Mouse (Mus musculus) embryonic facial prominence, embryonic 14.5 days (tissue): ENCODE data around the gene Keap1. TPM values are rescaled to one million over a fixed set of nuclear protein-coding genes. Genes with fewer than 3 reads are reported as not detected.

Experiments
- ATAC-seq: fragments of 200-750 bp; cut with Nextera tagmentation; 2 replicates; pipeline ENCODE4 v1.8.0; 2017; ENCODE audit warnings: low read depth, moderate number of reproducible peaks, moderate TSS enrichment
- DNase-seq: peaks from one replicate; pipeline ENCODE4 v3.0.0-alpha.2; 2015; ENCODE audit warnings: low spot score
- H3K27ac ChIP-seq: fragments of 300-500 bp; sonication (generic); replicated peaks from 2 replicates; pipeline ENCODE4 v1.5.1; 2014; ENCODE audit warnings: low read depth, mild to moderate bottlenecking, low read length, moderate library complexity
- H3K27me3 ChIP-seq: fragments of 300-500 bp; sonication (generic); replicated peaks from 2 replicates; pipeline ENCODE4 v1.6.1; 2014; ENCODE audit warnings: low read length; ENCODE audit not compliant: control insufficient read depth, insufficient read depth
- H3K36me3 ChIP-seq: fragments of 300-500 bp; sonication (generic); 2 replicates; pipeline ENCODE4 v1.6.1; 2014; ENCODE audit warnings: low read length, mixed read lengths; ENCODE audit not compliant: control insufficient read depth, insufficient read depth
- H3K4me1 ChIP-seq: fragments of 300-500 bp; sonication (generic); 2 replicates; pipeline ENCODE4 v1.6.1; 2014; ENCODE audit warnings: antibody characterized with exemption, low read length; ENCODE audit not compliant: control insufficient read depth, insufficient read depth
- H3K4me2 ChIP-seq: fragments of 300-500 bp; sonication (generic); 2 replicates; pipeline ENCODE4 v1.6.1; 2014; ENCODE audit warnings: low read depth, mild to moderate bottlenecking, low read length, moderate library complexity, mixed read lengths
- H3K4me3 ChIP-seq: fragments of 300-500 bp; sonication (generic); 2 replicates; pipeline ENCODE4 v1.5.1; 2014; ENCODE audit warnings: low read depth, mild to moderate bottlenecking, low read length
- H3K9ac ChIP-seq: fragments of 300-500 bp; sonication (generic); 2 replicates; pipeline ENCODE4 v1.6.1; 2014; ENCODE audit warnings: low read depth, mild to moderate bottlenecking, low read length, moderate library complexity, mixed read lengths
- H3K9me3 ChIP-seq: fragments of 300-500 bp; sonication (generic); 2 replicates; pipeline ENCODE4 v1.6.1; 2016; ENCODE audit warnings: low read length; ENCODE audit not compliant: control insufficient read depth
- WGBS: fragments of 180-500 bp; shearing (Covaris S2); extraction: QIAGEN DNeasy Blood & Tissue Kit; methylation state at CpG from one replicate; pipeline ENCODE4 v1.1.7; 2014; 5-methylcytosine and 5-hydroxymethylcytosine counted together
- polyA plus RNA-seq: library from polyadenylated mRNA; unstranded; fragments of >200 nt; fragmentation: Nextera tagmentation; extraction: Ambion mirVana; gene quantifications from 2 replicates; pipeline ENCODE4 v1.2.1, GENCODE M21; 2014

The Keap1 gene
- polyA plus RNA-seq, 1 experiment from 2014 or later, result 43.0 TPM

DNA sequence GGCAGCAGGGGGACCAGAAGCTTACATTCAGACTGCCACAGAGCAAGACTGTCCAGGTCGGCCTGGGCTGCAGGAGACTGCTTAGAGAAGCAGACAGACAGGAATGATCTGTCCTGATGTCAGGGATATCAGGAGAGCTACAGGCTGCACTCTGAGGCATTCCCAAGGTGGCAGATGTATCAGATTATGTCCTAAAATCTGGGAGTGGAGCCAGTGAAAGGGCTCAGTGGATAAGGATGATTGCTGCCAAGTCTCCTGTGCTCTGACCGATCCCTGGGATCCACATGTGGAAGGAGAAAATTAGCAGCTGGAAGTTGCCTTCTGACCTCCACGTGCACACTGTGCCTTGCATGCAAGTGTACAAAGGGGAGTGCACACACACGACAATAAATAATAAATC, 58.8 kb downstream of the Keap1 start:
- WGBS, result 27% methylated on average over 4 of the region's 4 CpGs
- Histone ChIP-seq H3K4me2 (no peak overlapping the region), H3K27ac (no peak overlapping the region), H3K4me3 (no peak overlapping the region), H3K9ac (no peak overlapping the region), H3K9me3 (no peaks in the 10 kb centered on the region), H3K27me3 (peaks cover 6% of the 10 kb centered on the region; the same call in 1 of the 2 replicates), H3K36me3 (no peaks in the 10 kb centered on the region), H3K4me1 (peaks cover 12% of the 10 kb centered on the region)
- no peak for ATAC-seq
- no peak for DNase-seq

Other genes with a start within 250 kb of the Keap1 start
- gene Mrpl4, start 236.6 kb downstream of the Keap1 start, polyA plus RNA-seq, result 110 and 119 TPM in 2 replicates
- gene Icam1, start 223.4 kb downstream of the Keap1 start, polyA plus RNA-seq, result 18.6 and 20.0 TPM in 2 replicates
- 0.65 and 0.69 TPM in 2 replicates for gene Icam4, start 210.0 kb downstream of the Keap1 start, polyA plus RNA-seq
- 0.19 TPM in 1 of 2 replicates, not detected in the other for gene Icam5, start 207.3 kb downstream of the Keap1 start, polyA plus RNA-seq
- gene Zglp1, start 172.3 kb downstream of the Keap1 start, polyA plus RNA-seq, result 0.87 and 1.2 TPM in 2 replicates
- gene Gm49373, start 166.3 kb downstream of the Keap1 start, polyA plus RNA-seq, result 0.24 TPM in 1 of 2 replicates, not detected in the other
- gene Fdx1l, start 165.7 kb downstream of the Keap1 start, polyA plus RNA-seq, result 60.8 and 62.7 TPM in 2 replicates
- 1.2 and 1.4 TPM in 2 replicates for gene Gm38431, start 147.4 kb downstream of the Keap1 start, polyA plus RNA-seq
- gene Raver1, start 147.4 kb downstream of the Keap1 start, polyA plus RNA-seq, result 64.2 and 71.4 TPM in 2 replicates
- 9.8 and 11.6 TPM in 2 replicates for gene Tyk2, start 108.1 kb downstream of the Keap1 start, polyA plus RNA-seq
- 259 and 298 TPM in 2 replicates for gene Cdc37, start 89.4 kb downstream of the Keap1 start, polyA plus RNA-seq
- gene Pde4a, start 73.6 kb downstream of the Keap1 start, polyA plus RNA-seq, result 6.2 and 6.9 TPM in 2 replicates
- gene S1pr5, start 9.1 kb upstream of the Keap1 start, polyA plus RNA-seq, result 0.96 and 1.3 TPM in 2 replicates
- 26.3 and 35.5 TPM in 2 replicates for gene Atg4d, start 25.9 kb upstream of the Keap1 start, polyA plus RNA-seq
- 11.0 and 14.4 TPM in 2 replicates for gene Kri1, start 48.6 kb upstream of the Keap1 start, polyA plus RNA-seq
- gene Cdkn2d, start 52.0 kb upstream of the Keap1 start, polyA plus RNA-seq, result 57.2 and 57.7 TPM in 2 replicates
- gene Ap1m2, start 73.0 kb upstream of the Keap1 start, polyA plus RNA-seq, result 20.8 and 22.7 TPM in 2 replicates
- 111 and 132 TPM in 2 replicates for gene Slc44a2, start 81.3 kb upstream of the Keap1 start, polyA plus RNA-seq
- gene Ilf3, start 128.5 kb upstream of the Keap1 start, polyA plus RNA-seq, result 139 and 177 TPM in 2 replicates
- 36.9 and 49.4 TPM in 2 replicates for gene Qtrt1, start 172.5 kb upstream of the Keap1 start, polyA plus RNA-seq
- gene Dnm2, start 185.5 kb upstream of the Keap1 start, polyA plus RNA-seq, result 65.8 and 69.3 TPM in 2 replicates